Mouse (Mus musculus) ZHBTc4 (cell line): ENCODE results near the gene Polr1e.
"Not testable (repeated sequence)": the region's sequence is repeated elsewhere in the genome, so short reads cannot be mapped to it uniquely, and the experiment has no call there.

Experiments used
- DNase-seq: peaks from one replicate; pipeline ENCODE4 v3.0.0-alpha.2; 2011; ENCODE audit warnings: low read depth, low spot score

Polr1e gene

GRCm38 (mm10) chr4:45005452-45005851, 12.9 kb upstream of the Polr1e start:
- DNase-seq = no peak

GRCm38 (mm10) chr4:45010806-45011415, 7.5 kb upstream of the Polr1e start:
- DNase-seq = no peak

- DNase-seq = peak; percentile 78
These were observed 6.7 kb upstream of the Polr1e start for GRCm38 (mm10) chr4:45011581-45012104.

DNA sequence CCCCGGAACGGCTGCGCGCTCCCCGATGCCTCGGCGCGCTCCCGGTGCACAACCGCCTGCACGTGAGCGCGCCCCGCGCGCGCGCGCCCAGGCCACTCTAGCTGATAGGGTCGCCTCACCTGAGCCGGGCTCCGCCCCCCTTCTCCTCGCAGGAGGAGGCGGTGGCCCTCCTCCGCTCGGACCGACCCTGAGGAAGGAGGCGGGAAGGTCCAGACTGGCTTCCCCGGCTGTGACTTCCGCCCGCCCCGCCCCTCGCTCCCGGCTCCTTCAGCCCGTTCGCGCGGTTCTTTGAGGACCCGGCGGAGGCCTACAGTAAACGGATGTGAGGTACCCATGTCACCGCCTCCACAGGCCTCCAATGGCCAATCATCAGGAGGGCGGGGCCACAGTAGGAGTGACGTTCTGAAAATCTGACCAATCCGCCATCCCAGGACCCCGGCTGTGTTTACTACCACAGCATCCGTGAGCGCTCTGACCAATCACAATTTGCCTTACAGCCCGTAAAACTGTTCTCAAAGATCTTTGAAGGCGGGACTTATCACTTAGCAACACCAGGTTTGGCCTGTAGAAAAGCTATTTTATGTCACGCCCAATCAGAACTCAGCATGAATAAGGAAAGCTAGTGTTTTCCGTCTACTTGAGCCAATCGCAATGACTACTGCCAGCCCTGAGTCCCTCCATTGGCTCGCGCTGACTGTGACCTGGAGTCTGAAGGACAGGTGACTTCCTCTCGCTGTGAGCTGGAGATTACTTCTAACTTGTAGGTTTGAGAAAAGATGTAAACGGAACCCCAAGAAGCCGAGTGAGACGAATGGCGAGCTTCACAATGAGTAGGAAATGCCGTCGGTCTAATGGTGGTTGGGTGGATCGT, 6.0 kb upstream of the Polr1e start, which contains the start of gene Zbtb5:
TSS of gene Zbtb5 (minus strand) at position 308 of the 871 bp plus-strand sequence.
- DNase-seq = peak; percentile 100

GRCm38 (mm10) chr4:45013031-45013431, 5.4 kb upstream of the Polr1e start:
- DNase-seq = no peak

- DNase-seq = peak; percentile 54
These were observed 4.8 kb upstream of the Polr1e start for GRCm38 (mm10) chr4:45013537-45013936.

DNA sequence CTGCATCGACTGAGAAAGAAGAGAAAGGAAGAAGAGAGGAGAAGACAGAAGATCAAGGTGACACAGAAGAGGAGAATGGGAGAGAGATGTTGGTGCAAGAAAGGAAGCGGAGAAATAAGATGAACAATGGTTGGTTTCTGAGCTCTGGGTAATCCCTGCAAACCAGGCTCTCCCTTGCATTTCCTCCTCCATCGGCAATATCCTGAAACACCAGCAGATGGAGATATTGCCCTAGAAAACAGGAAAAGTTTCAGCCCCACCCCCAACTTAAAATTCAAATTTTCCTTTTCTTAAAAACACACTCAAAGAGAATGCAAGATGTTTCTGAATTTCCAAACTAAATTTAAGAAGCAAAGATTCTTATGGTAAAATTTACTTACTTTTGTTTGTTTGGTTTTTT, 2.8 kb upstream of the Polr1e start:
- DNase-seq = peak; percentile 66

DNA sequence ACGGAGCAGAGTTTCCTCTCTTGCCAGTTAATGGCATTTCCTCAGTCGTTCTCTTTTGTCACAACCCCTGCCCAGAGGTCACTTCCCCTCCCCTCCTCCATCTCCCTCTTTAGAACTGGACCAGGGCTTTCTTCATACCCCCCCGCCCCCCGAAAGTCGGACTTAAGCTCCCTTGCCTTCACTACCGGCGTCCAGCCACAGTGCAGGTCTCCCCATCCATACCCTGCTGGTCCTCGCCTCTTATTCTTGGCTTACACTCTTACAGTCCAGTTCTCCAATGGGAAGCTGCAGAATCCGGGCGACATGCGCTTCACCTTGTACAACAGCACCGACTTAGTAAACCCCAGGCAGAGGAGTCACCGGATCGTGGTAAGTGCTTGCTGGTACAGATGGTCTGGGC, 626 bp downstream of the Polr1e start:
- DNase-seq = no peak

DNA sequence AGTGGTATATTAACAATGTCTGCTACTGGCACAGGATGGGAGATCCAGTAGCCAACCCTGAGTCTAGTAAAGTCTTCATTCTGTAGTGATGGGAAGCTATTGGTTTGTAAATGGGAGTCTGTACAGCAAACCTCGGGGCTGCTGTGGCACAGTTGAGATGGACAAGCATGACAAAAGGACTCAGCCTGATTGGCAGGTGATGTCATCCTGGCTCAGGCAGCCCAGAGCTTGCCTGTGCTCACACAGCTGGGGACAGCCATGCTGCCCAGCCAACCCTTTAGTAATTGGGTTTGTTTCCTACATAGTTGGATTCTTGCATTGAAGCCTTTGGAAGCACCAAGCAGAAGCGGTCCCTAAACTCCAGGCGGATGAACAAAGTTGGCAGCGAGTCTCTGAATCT, 8.1 kb downstream of the Polr1e start:
- peak; percentile 62 for DNase-seq

GRCm38 (mm10) chr4:45032586-45032985, 14.2 kb downstream of the Polr1e start:
- no peak for DNase-seq

DNA sequence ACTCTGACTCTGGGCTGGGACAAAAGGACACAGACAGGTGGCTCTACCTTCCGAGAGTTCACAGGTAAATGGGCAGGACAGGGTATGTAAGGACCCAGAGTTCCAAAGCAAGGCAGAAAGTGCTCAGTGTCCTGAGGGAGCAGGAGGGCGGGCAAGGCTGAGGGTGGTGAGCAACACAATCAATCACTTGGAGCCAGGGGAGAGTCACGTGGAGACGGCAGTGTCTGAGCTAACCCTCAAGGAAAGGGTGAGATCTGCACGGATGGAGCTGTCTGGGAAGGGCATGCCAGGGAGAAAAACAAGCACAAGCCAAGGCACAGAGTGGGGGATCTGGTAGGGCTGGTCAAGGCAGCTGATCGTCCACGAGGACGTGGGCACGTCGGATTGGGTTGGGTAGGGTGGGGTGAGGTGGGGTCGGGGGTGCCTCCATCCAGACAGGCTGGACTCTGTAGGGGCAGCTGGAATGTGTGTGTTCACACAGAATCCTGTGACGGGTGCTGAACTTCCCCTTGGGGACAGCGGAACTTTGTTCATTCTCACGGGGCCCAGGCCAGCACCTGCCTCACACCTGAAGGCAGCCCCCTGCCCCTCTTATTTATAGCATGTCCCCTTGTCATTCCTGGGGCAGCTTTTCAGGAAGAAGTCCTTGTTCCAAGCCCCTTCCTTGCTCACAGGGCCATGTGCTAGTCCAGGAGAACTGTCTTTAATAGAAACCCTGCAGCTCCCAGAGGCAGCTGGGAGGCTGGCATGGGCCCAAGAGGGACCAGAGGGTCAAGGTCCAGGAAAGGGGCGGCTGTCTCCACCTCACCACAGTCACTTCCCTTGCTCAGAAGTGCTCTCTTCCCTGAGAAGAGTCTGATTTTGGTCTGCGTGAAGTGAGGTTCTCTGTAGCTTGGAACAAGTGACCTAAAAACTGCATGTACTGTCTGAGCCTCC, 16.6 kb downstream of the Polr1e start:
- DNase-seq = no peak

DNA sequence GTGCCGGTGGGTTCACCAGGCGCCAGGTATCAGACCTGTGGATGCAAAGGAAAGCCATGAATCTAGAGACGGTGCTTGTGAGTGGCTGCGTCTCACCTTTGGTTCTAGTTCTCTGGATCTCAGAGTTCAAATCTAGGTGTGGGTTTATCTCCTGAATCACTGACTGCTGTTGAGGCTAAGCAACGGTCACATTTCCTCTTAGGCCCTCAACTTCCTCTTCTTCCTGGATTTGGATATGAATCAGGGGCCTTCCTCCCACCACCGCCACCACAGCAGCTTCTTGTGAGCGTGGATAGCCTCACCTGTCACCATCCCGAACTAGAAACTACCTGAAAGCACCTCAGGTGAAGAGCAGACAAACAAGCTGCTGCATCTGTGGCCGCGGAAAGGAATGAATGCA, 17.7 kb downstream of the Polr1e start:
- DNase-seq = no peak

GRCm38 (mm10) chr4:45036571-45036970, 18.2 kb downstream of the Polr1e start:
- no peak for DNase-seq

DNA sequence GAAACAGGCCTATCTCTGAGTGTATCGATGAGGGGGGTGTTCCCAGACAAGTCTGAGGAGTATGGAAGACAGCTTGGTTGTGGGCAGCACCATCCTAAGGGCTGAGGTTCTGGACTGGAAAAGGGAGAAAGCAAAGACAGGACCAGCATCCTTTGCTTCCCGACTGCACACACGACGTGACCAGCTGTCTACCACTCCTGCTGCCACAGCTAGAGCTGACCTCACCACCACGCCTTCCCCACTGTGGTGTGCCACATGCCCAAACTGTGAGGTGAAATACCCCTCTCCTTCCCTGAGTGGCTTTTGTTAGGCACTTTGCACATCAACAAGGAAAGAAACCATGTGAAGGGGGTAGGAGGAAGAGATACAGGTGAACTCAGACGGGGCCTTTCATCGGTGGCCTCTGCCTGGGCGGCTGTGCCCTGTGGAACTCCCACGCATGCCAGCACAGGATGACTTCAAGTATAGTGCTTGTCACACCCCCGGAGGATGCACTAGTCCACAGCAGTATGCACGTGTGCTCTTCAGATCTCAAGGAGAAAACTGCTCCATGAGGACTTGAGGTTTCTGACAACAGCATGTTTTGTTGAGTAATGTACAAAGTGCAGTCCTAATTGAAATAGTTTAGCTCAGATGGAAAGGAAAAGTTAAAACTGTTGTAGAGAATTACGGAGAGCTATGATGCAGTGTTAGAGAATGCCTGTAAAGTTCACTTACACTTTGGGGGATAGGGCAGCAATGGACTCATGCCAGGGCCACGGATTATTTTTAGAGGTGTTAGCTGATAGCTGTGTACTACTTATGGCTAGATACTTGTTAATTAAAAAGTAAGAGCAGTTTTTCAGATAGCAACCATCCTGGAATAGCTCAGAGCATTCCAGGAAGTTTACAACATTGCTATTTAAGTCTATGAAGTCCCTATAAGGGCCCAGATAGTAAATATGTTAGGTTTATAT, 19.4 kb downstream of the Polr1e start:
- DNase-seq = no peak

GRCm38 (mm10) chr4:45038879-45039278, 20.5 kb downstream of the Polr1e start:
- peak; percentile 60 for DNase-seq

- not testable (repeated sequence) for DNase-seq
These were observed 21.2 kb downstream of the Polr1e start for GRCm38 (mm10) chr4:45039546-45039945.

GRCm38 (mm10) chr4:45040795-45041194, 22.4 kb downstream of the Polr1e start:
- DNase-seq = no peak

DNA sequence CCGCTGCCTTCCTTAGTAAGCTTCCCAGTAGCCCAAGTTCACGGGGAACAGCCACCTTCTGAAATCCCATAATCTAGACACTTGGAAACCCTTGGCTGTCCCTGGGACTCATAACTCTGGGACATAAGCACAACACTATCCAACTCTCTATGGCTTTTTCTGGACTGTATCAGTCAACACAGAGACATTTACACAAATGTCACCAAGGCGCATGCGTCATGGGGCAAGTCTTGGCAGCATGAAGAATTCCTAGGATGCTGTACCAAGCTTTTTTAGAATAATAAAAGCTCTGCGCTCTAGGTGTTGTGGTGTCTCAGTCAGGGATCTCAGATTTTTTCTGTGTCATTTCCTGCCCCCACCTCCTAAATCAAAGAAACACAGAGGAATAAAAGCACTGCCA, 28.3 kb downstream of the Polr1e start:
- DNase-seq = no peak

DNA sequence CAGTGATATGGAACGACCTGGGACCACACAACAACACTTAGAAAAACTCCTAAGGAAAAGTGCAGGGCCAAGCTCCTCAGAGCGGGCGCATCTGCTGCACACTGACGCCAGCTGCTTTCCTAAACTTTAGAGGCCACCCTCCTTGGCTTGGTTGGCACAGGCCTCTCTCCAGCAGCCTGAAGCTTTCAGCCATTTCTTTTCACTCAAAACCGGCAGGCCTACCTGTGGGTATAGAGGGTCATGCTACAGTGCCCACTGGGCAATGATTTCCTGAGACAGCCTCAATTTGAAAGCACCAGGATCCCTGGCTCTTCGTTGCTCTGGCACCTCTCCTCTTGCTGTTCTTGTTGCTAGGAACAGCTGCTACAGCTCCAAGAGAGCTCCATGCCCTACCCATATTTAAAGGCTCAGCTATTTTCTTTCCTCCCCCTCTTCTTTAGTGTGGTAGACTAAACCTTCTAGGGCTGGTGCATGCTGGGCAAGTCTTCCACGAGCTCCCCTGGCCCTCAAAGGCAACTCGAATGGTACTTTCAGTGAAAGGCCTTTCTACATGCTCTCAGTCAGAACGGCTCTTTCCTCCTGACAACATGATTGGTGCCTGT, 29.0 kb downstream of the Polr1e start:
- DNase-seq = no peak

GRCm38 (mm10) chr4:45047956-45048355, 29.6 kb downstream of the Polr1e start:
- no peak for DNase-seq
